Mouse (Mus musculus) forelimb bud, embryonic 11.5 days (tissue): ENCODE results near the gene Rexo2.
"Not testable (repeated sequence)": the region's sequence is repeated elsewhere in the genome, so short reads cannot be mapped to it uniquely, and the experiment has no call there.

Experiments used
- DNase-seq: peaks from one replicate; pipeline ENCODE4 v3.0.0-alpha.2; 2012; ENCODE audit warnings: low read depth, low spot score

Gene Rexo2

GRCm38 (mm10) chr9:48480411-48481213 is at the start of gene Rexo2:
Gene Rexo2, minus strand, starts transcription at chr9:48480623.
- DNase-seq: peak; percentile 91

GRCm38 (mm10) chr9:48526520-48526919 is 46.1 kb upstream of the Rexo2 start:
- no peak for DNase-seq

GRCm38 (mm10) chr9:48525566-48525965 is 45.1 kb upstream of the Rexo2 start:
- no peak for DNase-seq

GRCm38 (mm10) chr9:48520405-48520804 is 40.0 kb upstream of the Rexo2 start:
- DNase-seq: not testable (repeated sequence)

GRCm38 (mm10) chr9:48517372-48518130 is 37.1 kb upstream of the Rexo2 start:
- no peak for DNase-seq

- no peak for DNase-seq
Observed at GRCm38 (mm10) chr9:48516615-48517371, 36.4 kb upstream of the Rexo2 start.

GRCm38 (mm10) chr9:48515332-48515731 is 34.9 kb upstream of the Rexo2 start:
- no peak for DNase-seq

GRCm38 (mm10) chr9:48510134-48510533 is 29.7 kb upstream of the Rexo2 start:
- no peak for DNase-seq

GRCm38 (mm10) chr9:48504741-48505365 is 24.4 kb upstream of the Rexo2 start:
- DNase-seq: no peak

GRCm38 (mm10) chr9:48503001-48503400 is 22.6 kb upstream of the Rexo2 start:
- no peak for DNase-seq

- no peak for DNase-seq
Observed at GRCm38 (mm10) chr9:48501192-48501591, 20.8 kb upstream of the Rexo2 start.

- DNase-seq: no peak
Observed at GRCm38 (mm10) chr9:48495548-48495932, 15.1 kb upstream of the Rexo2 start.

- peak; percentile 95 for DNase-seq
Observed at GRCm38 (mm10) chr9:48494817-48495547, 14.6 kb upstream of the Rexo2 start, which contains the start of the genes Rbm7 and Gm5617. Gene Rbm7, minus strand, starts transcription at chr9:48495299. Gene Gm5617, plus strand, starts transcription at chr9:48495442.

GRCm38 (mm10) chr9:48481214-48482134 is 1.1 kb upstream of the Rexo2 start:
- no peak for DNase-seq

GRCm38 (mm10) chr9:48479838-48480410 is 499 bp downstream of the Rexo2 start:
- no peak for DNase-seq

- DNase-seq: no peak
Observed at GRCm38 (mm10) chr9:48478808-48479207, 1.6 kb downstream of the Rexo2 start.

- DNase-seq: no peak
Observed at GRCm38 (mm10) chr9:48476236-48477165, 3.9 kb downstream of the Rexo2 start.

GRCm38 (mm10) chr9:48474367-48474766 is 6.1 kb downstream of the Rexo2 start:
- no peak for DNase-seq
